Mouse (Mus musculus) MEL (cell line): ENCODE measurements around the gene Zfp874b. TPM values are rescaled to one million over a fixed set of nuclear protein-coding genes. Genes with fewer than 3 reads are reported as not detected.

Experiments
- DNase-seq: peaks from one replicate; pipeline ENCODE4 v3.0.0; 2011; ENCODE audit warnings: low read depth, low spot score
- H3K27ac ChIP-seq: 2 replicates; pipeline ENCODE4 v1.5.1; 2012; ENCODE audit warnings: low read depth, mild to moderate bottlenecking, control low read depth, low read length, moderate library complexity; ENCODE audit not compliant: control insufficient read depth
- H3K27me3 ChIP-seq, 2 experiments: fragments of 150-350 bp in 1 of 2; sonication (generic) in 1 of 2; 2 replicates each; pipeline ENCODE4 v1.6.1; 2012; ENCODE audit warnings: low read length in 2 of 2, mild to moderate bottlenecking in 2 of 2, improper control_type of control experiment in 1 of 2, moderate library complexity in 1 of 2; ENCODE audit not compliant: insufficient read depth in 2 of 2, control insufficient read depth in 1 of 2
- H3K36me3 ChIP-seq, 2 experiments: 2 replicates each; pipeline ENCODE4 v1.6.1; 2012 to 2014; ENCODE audit warnings: low read length in 2 of 2, improper control_type of control experiment in 1 of 2, inconsistent platforms in 1 of 2, mild to moderate bottlenecking in 1 of 2; ENCODE audit not compliant: insufficient read depth in 2 of 2, control insufficient read depth in 1 of 2
- H3K4me1 ChIP-seq, 2 experiments: fragments of 150-350 bp in 1 of 2; sonication (generic) in 1 of 2; 2 replicates each; pipeline ENCODE4 v1.6.1; 2012; ENCODE audit warnings: low read length in 2 of 2, improper control_type of control experiment in 1 of 2, mild to moderate bottlenecking in 1 of 2; ENCODE audit not compliant: insufficient read depth in 2 of 2, control insufficient read depth in 1 of 2
- H3K4me3 ChIP-seq, 2 experiments: fragments of 150-350 bp in 1 of 2; sonication (generic) in 1 of 2; 2 replicates each; pipeline ENCODE4 v1.5.1; 2012; ENCODE audit warnings: low read depth in 2 of 2, low read length in 2 of 2, mild to moderate bottlenecking in 2 of 2, moderate library complexity in 2 of 2, control low read depth in 1 of 2, improper control_type of control experiment in 1 of 2; ENCODE audit not compliant: control insufficient read depth in 1 of 2, insufficient read depth in 1 of 2
- H3K79me2 ChIP-seq: 2 replicates; pipeline ENCODE4 v1.6.1; 2012; ENCODE audit warnings: mild to moderate bottlenecking, low read length, moderate library complexity; ENCODE audit not compliant: control insufficient read depth, poor library complexity, insufficient read depth
- H3K9ac ChIP-seq: 2 replicates; pipeline ENCODE4 v1.6.1; 2012; ENCODE audit warnings: low read depth, mild to moderate bottlenecking, control low read depth, low read length, moderate library complexity; ENCODE audit not compliant: control insufficient read depth, poor library complexity, severe bottlenecking
- H3K9me3 ChIP-seq: fragments of 150-350 bp; sonication (generic); replicated peaks from 2 replicates; pipeline ENCODE4 v1.6.1; 2012; ENCODE audit warnings: mild to moderate bottlenecking, low read length, improper control_type of control experiment, moderate library complexity; ENCODE audit not compliant: insufficient read depth
- BHLHE40 ChIP-seq: IDR thresholded peaks from 2 replicates; pipeline ENCODE4 v1.6.1; 2012; ENCODE audit warnings: low read depth, mild to moderate bottlenecking, inconsistent platforms, low read length, improper control_type of control experiment, borderline replicate concordance
- CHD1 ChIP-seq: IDR thresholded peaks from 2 replicates; pipeline ENCODE4 v1.6.1; 2012; ENCODE audit warnings: low read depth, mild to moderate bottlenecking, inconsistent platforms, low read length, improper control_type of control experiment
- CHD2 ChIP-seq: IDR thresholded peaks from 2 replicates; pipeline ENCODE4 v1.6.1; 2011; ENCODE audit warnings: low read length, improper control_type of control experiment
- E2F4 ChIP-seq: IDR thresholded peaks from 2 replicates; pipeline ENCODE4 v1.6.1; 2011; ENCODE audit warnings: low read depth, low read length, improper control_type of control experiment, borderline replicate concordance
- ELF1 ChIP-seq: IDR thresholded peaks from 2 replicates; pipeline ENCODE4 v1.6.1; 2014; ENCODE audit warnings: low read depth, mild to moderate bottlenecking, inconsistent platforms, low read length, improper control_type of control experiment, moderate library complexity
- EP300 ChIP-seq, 2 experiments: IDR thresholded peaks; 2 replicates each; pipeline ENCODE4 v1.6.1; 2011; ENCODE audit warnings: improper control_type of control experiment in 2 of 2, low read length in 2 of 2, low read depth in 1 of 2, mild to moderate bottlenecking in 1 of 2
- GABPA ChIP-seq: IDR thresholded peaks from 2 replicates; pipeline ENCODE4 v1.6.1; 2012; ENCODE audit warnings: low read depth, mild to moderate bottlenecking, inconsistent platforms, low read length, improper control_type of control experiment, moderate library complexity
- HCFC1 ChIP-seq: IDR thresholded peaks from 2 replicates; pipeline ENCODE4 v1.6.1; 2012; ENCODE audit warnings: low read depth, mild to moderate bottlenecking, inconsistent platforms, low read length, improper control_type of control experiment, moderate library complexity
- KAT2A ChIP-seq: conservative IDR thresholded peaks from 2 replicates; pipeline ENCODE4 v1.6.1; 2012; ENCODE audit warnings: low read depth, low read length, improper control_type of control experiment, inconsistent platforms
- MAFK ChIP-seq: IDR thresholded peaks from 2 replicates; pipeline ENCODE4 v1.6.1; 2011; ENCODE audit warnings: low read depth, mild to moderate bottlenecking, low read length, improper control_type of control experiment, borderline replicate concordance
- MAX ChIP-seq: IDR thresholded peaks from 2 replicates; pipeline ENCODE4 v1.6.1; 2011; ENCODE audit warnings: low read length, improper control_type of control experiment
- MAZ ChIP-seq: IDR thresholded peaks from 2 replicates; pipeline ENCODE4 v1.6.1; 2012; ENCODE audit warnings: low read depth, mild to moderate bottlenecking, inconsistent platforms, low read length, improper control_type of control experiment
- MEF2A ChIP-seq: IDR thresholded peaks from 2 replicates; pipeline ENCODE4 v1.6.1; 2014; ENCODE audit warnings: low read depth, mild to moderate bottlenecking, inconsistent platforms, low read length, improper control_type of control experiment; ENCODE audit not compliant: poor library complexity, insufficient replicate concordance, severe bottlenecking; ENCODE audit errors: extremely low read depth
- MXI1 ChIP-seq: IDR thresholded peaks from 2 replicates; pipeline ENCODE4 v1.6.1; 2011; ENCODE audit warnings: mild to moderate bottlenecking, low read depth, low read length, improper control_type of control experiment
- MYB ChIP-seq: IDR thresholded peaks from 2 replicates; pipeline ENCODE4 v1.6.1; 2011; ENCODE audit warnings: mild to moderate bottlenecking, low read depth, low read length, improper control_type of control experiment
- MYC ChIP-seq: IDR thresholded peaks from 2 replicates; pipeline ENCODE4 v1.6.1; 2011; ENCODE audit warnings: low read depth, mild to moderate bottlenecking, low read length, improper control_type of control experiment, moderate library complexity
- NELFE ChIP-seq: IDR thresholded peaks from 2 replicates; pipeline ENCODE4 v1.6.1; 2011; ENCODE audit warnings: low read depth, low read length, improper control_type of control experiment
- NRF1 ChIP-seq: IDR thresholded peaks from 2 replicates; pipeline ENCODE4 v1.6.1; 2014; ENCODE audit warnings: low read depth, mild to moderate bottlenecking, inconsistent platforms, low read length, improper control_type of control experiment, moderate library complexity; ENCODE audit not compliant: poor library complexity, insufficient read depth, severe bottlenecking
- POLR2A ChIP-seq, 2 experiments: IDR thresholded peaks; 2 replicates each; pipeline ENCODE4 v1.6.1; 2011 to 2012; ENCODE audit warnings: low read length in 2 of 2, mild to moderate bottlenecking in 2 of 2, control low read depth in 1 of 2, improper control_type of control experiment in 1 of 2, low read depth in 1 of 2, moderate library complexity in 1 of 2; ENCODE audit not compliant: control insufficient read depth in 1 of 2, insufficient read depth in 1 of 2, poor library complexity in 1 of 2
- POLR2AphosphoS2 ChIP-seq: IDR thresholded peaks from 2 replicates; pipeline ENCODE4 v1.6.1; 2011; ENCODE audit warnings: low read length, improper control_type of control experiment
- RCOR1 ChIP-seq: IDR thresholded peaks from 2 replicates; pipeline ENCODE4 v1.6.1; 2012; ENCODE audit warnings: low read depth, mild to moderate bottlenecking, inconsistent platforms, low read length, improper control_type of control experiment
- TAL1 ChIP-seq: IDR thresholded peaks from 2 replicates; pipeline ENCODE4 v1.6.1; 2012; ENCODE audit warnings: mild to moderate bottlenecking, inconsistent platforms, low read length, moderate library complexity, mixed read lengths
- TBP ChIP-seq: IDR thresholded peaks from 2 replicates; pipeline ENCODE4 v1.8.0; 2011; ENCODE audit warnings: low read depth, low read length, improper control_type of control experiment
- TCF12 ChIP-seq: IDR thresholded peaks from 2 replicates; pipeline ENCODE4 v1.6.1; 2014; ENCODE audit warnings: low read depth, mild to moderate bottlenecking, inconsistent platforms, low read length, improper control_type of control experiment, moderate library complexity
- UBTF ChIP-seq: IDR thresholded peaks from 2 replicates; pipeline ENCODE4 v1.6.1; 2012; ENCODE audit warnings: low read depth, mild to moderate bottlenecking, inconsistent platforms, low read length, improper control_type of control experiment, moderate library complexity, borderline replicate concordance; ENCODE audit not compliant: insufficient read depth
- ZKSCAN1 ChIP-seq: IDR thresholded peaks from 2 replicates; pipeline ENCODE4 v1.6.1; 2012; ENCODE audit warnings: low read depth, mild to moderate bottlenecking, inconsistent platforms, low read length, improper control_type of control experiment, moderate library complexity
- ZMIZ1 ChIP-seq: IDR thresholded peaks from 2 replicates; pipeline ENCODE4 v1.6.1; 2012; ENCODE audit warnings: low read depth, mild to moderate bottlenecking, inconsistent platforms, low read length, improper control_type of control experiment, moderate library complexity
- ZNF384 ChIP-seq: IDR thresholded peaks from 2 replicates; pipeline ENCODE4 v1.6.1; 2012; ENCODE audit warnings: low read depth, mild to moderate bottlenecking, inconsistent platforms, low read length, improper control_type of control experiment
- polyA plus RNA-seq, 2 experiments: library from polyadenylated mRNA; stranded (reverse) in 1 of 2; unstranded in 1 of 2; fragments of >175 nt in 1 of 2; fragments of >200 nt in 1 of 2; gene quantifications; 2 replicates each; pipeline versions ENCODE4 v1.2.1 to v1.2.4; 2012; ENCODE audit warnings: low replicate concordance in 2 of 2, low read depth in 1 of 2; ENCODE audit not compliant: insufficient read length in 2 of 2, insufficient read depth in 1 of 2, missing spikeins in 1 of 2
- total RNA-seq: library from RNA; depleted of rRNA; stranded (reverse); fragments of 300-350 nt; gene quantifications from 2 replicates; pipeline ENCODE4 v1.2.3, GENCODE M21; 2012

Gene Zfp874b
- total and polyA plus RNA-seq, 3 experiments: 3.5 to 4.4 TPM; not detected in 1

DNA sequence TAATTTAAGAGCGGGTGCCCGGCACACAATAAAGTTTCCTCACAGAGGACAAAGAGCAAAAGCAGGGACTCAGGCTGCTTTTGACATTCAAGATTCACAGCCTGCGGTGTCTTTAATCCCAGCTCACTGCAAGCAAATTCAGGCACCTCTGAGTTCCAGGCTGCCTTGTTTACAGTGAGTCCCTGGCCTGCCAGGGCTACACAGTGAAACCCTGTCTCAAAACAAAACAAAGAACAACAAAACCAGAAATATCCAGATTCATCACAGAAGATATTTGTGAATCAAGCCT is 32.1 kb downstream of the Zfp874b start:
- no peak for DNase-seq
- H3K4me3 ChIP-seq: peak overlapping the region; percentile 83
- H3K9me3 ChIP-seq: no peaks in the 10 kb centered on the region
- H3K36me3 ChIP-seq: no peaks in the 10 kb centered on the region
- no peak for TF ChIP-seq TBP
- TF ChIP-seq RCOR1: no peak
- TF ChIP-seq TAL1: no peak
- TF ChIP-seq ZNF384: no peak
- no peak for TF ChIP-seq POLR2A (IDR thresholded peaks at IDR 0.05; ENCODE audit: control insufficient read depth in 1 of 2, insufficient read depth in 1 of 2, low read depth in 1 of 2, low read length in 2 of 2, poor library complexity in 1 of 2)
- TF ChIP-seq CHD1: no peak
- TF ChIP-seq MYB: no peak
- TF ChIP-seq CHD2: no peak
- no peak for TF ChIP-seq NELFE
- no peak for TF ChIP-seq POLR2AphosphoS2
- no peak for TF ChIP-seq MAFK
- no peak for TF ChIP-seq EP300 (IDR thresholded peaks at IDR 0.05; ENCODE audit: low read depth in 1 of 2, low read length in 2 of 2)
- TF ChIP-seq ELF1: no peak
- no peak for TF ChIP-seq E2F4
- TF ChIP-seq MAX: no peak
- peak overlapping the region; percentile 73 for H3K9ac ChIP-seq
- peak overlapping the region; percentile 71 for H3K27ac ChIP-seq
- H3K79me2 ChIP-seq: no peaks in the 10 kb centered on the region; the same call in 1 of the 2 replicates
- no peaks in the 10 kb centered on the region for H3K4me1 ChIP-seq
- H3K27me3 ChIP-seq: no peaks in the 10 kb centered on the region

DNA sequence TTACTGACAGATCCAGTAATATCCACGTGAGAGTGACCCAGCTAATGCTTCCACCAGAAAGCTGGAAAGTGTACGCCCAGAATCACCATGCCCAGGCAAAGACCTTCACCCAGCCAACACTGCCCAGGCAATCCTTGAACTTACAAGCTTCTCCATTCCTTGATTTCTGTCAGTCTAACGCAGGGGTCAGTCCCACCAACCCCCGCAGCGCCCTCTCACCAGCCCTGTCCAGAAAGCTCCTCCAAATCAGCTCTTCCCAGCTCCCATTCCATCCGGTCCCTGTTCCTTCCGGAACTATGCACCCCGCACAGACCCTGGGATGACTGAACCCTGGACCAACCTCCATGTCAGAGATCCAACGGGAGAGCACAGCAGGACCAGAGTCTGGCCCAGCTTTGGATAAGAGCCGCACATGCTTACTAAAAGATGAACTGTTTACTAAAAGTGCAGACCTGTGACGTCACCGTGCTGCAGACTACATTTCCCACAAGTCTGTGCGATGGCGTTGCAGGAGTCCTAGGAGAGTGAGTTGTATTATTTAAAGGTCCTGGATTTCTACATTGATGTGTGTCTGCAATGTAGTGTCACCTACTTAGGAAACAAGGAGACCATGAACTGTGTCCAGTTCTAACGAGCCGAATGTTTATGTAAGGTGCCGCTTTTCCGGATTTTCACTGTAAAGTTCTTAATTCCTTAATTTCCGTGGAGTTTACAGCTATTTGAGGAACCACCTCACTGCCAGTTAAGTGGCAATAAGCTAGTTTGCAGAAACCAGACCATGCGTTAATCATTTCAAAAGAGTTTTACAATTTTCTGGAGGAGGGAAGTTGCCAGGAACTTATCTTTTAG is 32.7 kb downstream of the Zfp874b start, which contains the start of gene Zfp874a:
Gene Zfp874a, minus strand, starts transcription at position 453 of the 849 bp plus-strand sequence.
- H3K27me3 ChIP-seq: no peaks in the 10 kb centered on the region
- H3K9ac ChIP-seq: peak within 1 kb of the TSS; percentile 73
- H3K79me2 ChIP-seq: no peaks in the 10 kb centered on the region; the same call in 1 of the 2 replicates
- H3K36me3 ChIP-seq: no peaks in the 10 kb centered on the region
- H3K4me3 ChIP-seq: peak within 1 kb of the TSS; percentile 83
- no peaks in the 10 kb centered on the region for H3K4me1 ChIP-seq
- H3K9me3 ChIP-seq: no peaks in the 10 kb centered on the region
- DNase-seq: peak; percentile 94
- H3K27ac ChIP-seq: peak within 1 kb of the TSS; percentile 71
- TF ChIP-seq TBP (0 out of 2 replicates have a peak, but pooled peaks have one; percentile 35), CHD1 (no peak), ZKSCAN1 (no peak), MXI1 (peak; percentile 88), ZMIZ1 (no peak), TCF12 (0 out of 2 replicates have a peak, but pooled peaks have one; percentile 8), HCFC1 (peak; percentile 92), ELF1 (peak; percentile 51; the same call in 1 of the 2 replicates), EP300 (IDR thresholded peaks at IDR 0.05; ENCODE audit: low read depth in 1 of 2, low read length in 2 of 2) (no peak), KAT2A (peak; percentile 71), BHLHE40 (no peak), MAZ (no peak), CHD2 (no peak), NELFE (no peak), GABPA (no peak), TAL1 (no peak), NRF1 (0 out of 2 replicates have a peak, but pooled peaks have one; percentile 40), MAFK (no peak), MAX (peak; percentile 73), UBTF (no peak), RCOR1 (no peak), POLR2AphosphoS2 (peak; percentile 23; the same call in 1 of the 2 replicates), MYC (peak; percentile 59; the same call in 1 of the 2 replicates), MEF2A (no peak)
